Mouse (Mus musculus) kidney, postnatal 0 days (tissue): Measurements from ENCODE around the gene Pou5f1. TPM values are rescaled to one million over a fixed set of nuclear protein-coding genes. Genes with fewer than 3 reads are reported as not detected.
A peak's percentile ranks its signal among the peaks of the same experiment; 100 is the strongest.
"Not testable (repeated sequence)": the region's sequence is repeated elsewhere in the genome, so short reads cannot be mapped to it uniquely, and the experiment has no call there.

ENCODE experiments used
- ATAC-seq: fragments of 200-750 bp; cut with Nextera tagmentation; replicated peaks from 2 replicates; pipeline ENCODE4 v1.8.0; 2017; ENCODE audit warnings: low read depth, moderate number of reproducible peaks, moderate TSS enrichment, moderate library complexity; ENCODE audit not compliant: low FRiP score
- DNase-seq: peaks from one replicate; pipeline ENCODE4 v3.0.0-alpha.2; 2016; ENCODE audit warnings: low spot score
- H3K27ac ChIP-seq: fragments of 300-500 bp; sonication (generic); 2 replicates; pipeline ENCODE4 v1.5.1; 2014; ENCODE audit warnings: mild to moderate bottlenecking
- H3K27me3 ChIP-seq: fragments of 300-500 bp; sonication (generic); 2 replicates; pipeline ENCODE4 v1.6.1; 2014; ENCODE audit warnings: low read length, mixed read lengths; ENCODE audit not compliant: insufficient read depth
- H3K36me3 ChIP-seq: fragments of 300-500 bp; sonication (generic); 2 replicates; pipeline ENCODE4 v1.6.1; 2014; ENCODE audit warnings: low read length, mixed read lengths; ENCODE audit not compliant: insufficient read depth
- H3K4me1 ChIP-seq: fragments of 300-500 bp; sonication (generic); replicated peaks from 2 replicates; pipeline ENCODE4 v1.6.1; 2014; ENCODE audit warnings: antibody characterized with exemption, low read length, mixed read lengths; ENCODE audit not compliant: insufficient read depth
- H3K4me2 ChIP-seq: fragments of 300-500 bp; sonication (generic); 2 replicates; pipeline ENCODE4 v1.6.1; 2014; ENCODE audit warnings: mild to moderate bottlenecking, low read length, moderate library complexity, mixed read lengths
- H3K4me3 ChIP-seq: fragments of 300-500 bp; sonication (generic); replicated peaks from 2 replicates; pipeline ENCODE4 v1.5.1; 2014; ENCODE audit warnings: low read depth, low read length
- H3K9ac ChIP-seq: fragments of 300-500 bp; sonication (generic); 2 replicates; pipeline ENCODE4 v1.6.1; 2014; ENCODE audit warnings: low read depth, low read length
- H3K9me3 ChIP-seq: fragments of 300-500 bp; sonication (generic); replicated peaks from 2 replicates; pipeline ENCODE4 v1.6.1; 2016; ENCODE audit warnings: low read length, inconsistent platforms, mixed read lengths
- CTCF ChIP-seq: IDR thresholded peaks from 2 replicates; pipeline ENCODE4 v1.5.1; 2016; ENCODE audit warnings: antibody characterized with exemption, low read depth, mild to moderate bottlenecking, moderate library complexity
- WGBS: fragments of 180-500 bp; shearing (Covaris S2); extraction: QIAGEN DNeasy Blood & Tissue Kit; methylation state at CpG from one replicate; pipeline ENCODE4 v1.1.7; 2014; 5-methylcytosine and 5-hydroxymethylcytosine counted together
- polyA plus RNA-seq: library from polyadenylated mRNA; unstranded; fragments of >200 nt; fragmentation: Nextera tagmentation; extraction: Ambion mirVana; gene quantifications from 2 replicates; pipeline ENCODE4 v1.2.1, GENCODE M21; 2015

The Pou5f1 gene
- polyA plus RNA-seq, result not detected in 2 replicates

DNA sequence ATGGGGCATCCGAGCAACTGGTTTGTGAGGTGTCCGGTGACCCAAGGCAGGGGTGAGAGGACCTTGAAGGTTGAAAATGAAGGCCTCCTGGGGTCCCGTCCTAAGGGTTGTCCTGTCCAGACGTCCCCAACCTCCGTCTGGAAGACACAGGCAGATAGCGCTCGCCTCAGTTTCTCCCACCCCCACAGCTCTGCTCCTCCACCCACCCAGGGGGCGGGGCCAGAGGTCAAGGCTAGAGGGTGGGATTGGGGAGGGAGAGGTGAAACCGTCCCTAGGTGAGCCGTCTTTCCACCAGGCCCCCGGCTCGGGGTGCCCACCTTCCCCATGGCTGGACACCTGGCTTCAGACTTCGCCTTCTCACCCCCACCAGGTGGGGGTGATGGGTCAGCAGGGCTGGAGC is at the start of gene Pou5f1:
Gene Pou5f1, plus strand, starts transcription at position 243 of the 400 bp plus-strand sequence.
- no peak within 1 kb of the TSS for H3K4me3 ChIP-seq
- no peaks in the 10 kb centered on the region for H3K9me3 ChIP-seq
- H3K27me3 ChIP-seq, result 0 out of 2 replicates have a peak, but pooled peaks cover 6% of the 10 kb centered on the region
- H3K4me2 ChIP-seq, result no peak within 1 kb of the TSS
- no peaks in the 10 kb centered on the region for H3K4me1 ChIP-seq
- no peak within 1 kb of the TSS for H3K27ac ChIP-seq
- no peak within 1 kb of the TSS for H3K9ac ChIP-seq
- TF ChIP-seq CTCF, result no peak
- H3K36me3 ChIP-seq, result no peaks in the 10 kb centered on the region
- WGBS, result 59% methylated on average over 12 of the region's 13 CpGs
- no peak for ATAC-seq
- no peak for DNase-seq

DNA sequence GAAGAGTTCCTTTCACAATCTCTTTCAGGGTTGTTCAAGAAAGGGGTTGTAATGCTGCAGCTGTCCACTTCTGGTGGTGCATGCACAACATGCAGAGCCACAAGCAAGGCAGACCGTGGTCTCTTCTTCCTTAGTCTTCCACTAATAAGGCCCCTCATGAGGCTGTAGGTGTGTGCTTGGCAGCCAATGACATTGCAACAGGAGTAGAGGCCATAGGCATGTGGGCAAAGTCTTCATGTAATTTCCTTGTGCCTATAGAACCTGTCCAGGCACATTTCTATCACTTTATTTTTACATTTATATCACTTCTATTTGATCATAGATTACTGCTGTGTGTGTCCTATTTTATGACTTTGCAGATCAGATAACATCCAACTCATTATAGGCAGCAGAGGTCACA is 47.6 kb upstream of the Pou5f1 start:
- H3K4me2 ChIP-seq, H3K9me3 ChIP-seq, H3K27ac ChIP-seq, DNase-seq, H3K4me3 ChIP-seq, H3K36me3 ChIP-seq, H3K27me3 ChIP-seq, H3K9ac ChIP-seq, ATAC-seq, H3K4me1 ChIP-seq: not testable (repeated sequence)
- no CpG with 5 or more reads among the region's 1 CpGs for whole genome bisulfite sequencing

GRCm38 (mm10) chr17:35460513-35461341 is 45.1 kb upstream of the Pou5f1 start:
- H3K9ac ChIP-seq, H3K27me3 ChIP-seq, H3K4me1 ChIP-seq, H3K27ac ChIP-seq, H3K36me3 ChIP-seq, H3K4me2 ChIP-seq, DNase-seq, ATAC-seq, H3K9me3 ChIP-seq, H3K4me3 ChIP-seq: not testable (repeated sequence)
- 80% methylated on average over 1 of the region's 9 CpGs for WGBS

- peak; percentile 83 for TF ChIP-seq CTCF
- not testable (repeated sequence) for H3K4me3 ChIP-seq, H3K4me1 ChIP-seq, H3K36me3 ChIP-seq, H3K27ac ChIP-seq, ATAC-seq, H3K9ac ChIP-seq, H3K4me2 ChIP-seq, H3K9me3 ChIP-seq
- peak; percentile 32 for DNase-seq
- H3K27me3 ChIP-seq, result peaks cover 17% of the 10 kb centered on the region
- WGBS, result 7% methylated on average over 8 of the region's 8 CpGs
Measured at GRCm38 (mm10) chr17:35465651-35466050, 40.2 kb upstream of the Pou5f1 start.

DNA sequence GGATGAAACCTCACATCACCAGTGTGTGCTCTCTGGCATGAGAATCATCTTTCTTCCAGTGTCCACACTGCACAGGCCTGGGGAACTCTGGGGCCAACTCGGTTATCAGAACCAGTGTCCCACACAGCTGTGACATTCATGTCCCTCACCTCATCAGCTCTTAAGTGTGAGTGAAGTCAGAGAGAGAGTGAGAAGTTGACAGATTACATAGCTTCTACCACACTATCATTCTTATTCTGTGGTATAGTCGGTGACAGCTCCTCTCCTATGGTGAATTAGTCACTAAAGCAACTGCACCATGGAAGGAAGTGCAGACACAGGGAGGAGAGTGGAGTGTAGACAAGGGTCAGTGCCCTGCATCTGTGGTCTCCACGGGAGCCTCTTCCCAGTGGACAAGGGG is 36.9 kb upstream of the Pou5f1 start:
- WGBS, result 63% methylated on average over 3 of the region's 3 CpGs
- ATAC-seq, H3K9ac ChIP-seq, H3K36me3 ChIP-seq, H3K4me2 ChIP-seq, DNase-seq, H3K4me3 ChIP-seq, H3K4me1 ChIP-seq, H3K27ac ChIP-seq, H3K9me3 ChIP-seq: not testable (repeated sequence)
- H3K27me3 ChIP-seq, result peaks cover 20% of the 10 kb centered on the region

- ATAC-seq, result peak; percentile 40; the same call in 1 of the 2 replicates
- no peak for TF ChIP-seq CTCF
- under 1% methylated on average over 78 of the region's 80 CpGs for WGBS
Measured at GRCm38 (mm10) chr17:35469842-35470751, 35.7 kb upstream of the Pou5f1 start, which contains the start of gene H2-Q10. Gene H2-Q10 (plus strand): TSS chr17:35470089.

More at GRCm38 (mm10) chr17:35469842-35470751, 35.7 kb upstream of the Pou5f1 start, which contains the start of gene H2-Q10:
- 0 out of 2 replicates have a peak, but pooled peaks cover 8% of the 10 kb centered on the region for H3K4me1 ChIP-seq
- H3K4me2 ChIP-seq, result peak within 1 kb of the TSS; percentile 92
- peak within 1 kb of the TSS; percentile 42; the same call in 1 of the 2 replicates for H3K9ac ChIP-seq
- H3K27ac ChIP-seq, result no peak within 1 kb of the TSS
- no peaks in the 10 kb centered on the region for H3K36me3 ChIP-seq
- H3K4me3 ChIP-seq, result peak within 1 kb of the TSS; percentile 45
- peaks cover 20% of the 10 kb centered on the region for H3K27me3 ChIP-seq
- peak; percentile 10 for DNase-seq
- no peaks in the 10 kb centered on the region for H3K9me3 ChIP-seq
